8 mouse cellular contexts compared by ENCODE assay signal in the genomic region with DNA sequence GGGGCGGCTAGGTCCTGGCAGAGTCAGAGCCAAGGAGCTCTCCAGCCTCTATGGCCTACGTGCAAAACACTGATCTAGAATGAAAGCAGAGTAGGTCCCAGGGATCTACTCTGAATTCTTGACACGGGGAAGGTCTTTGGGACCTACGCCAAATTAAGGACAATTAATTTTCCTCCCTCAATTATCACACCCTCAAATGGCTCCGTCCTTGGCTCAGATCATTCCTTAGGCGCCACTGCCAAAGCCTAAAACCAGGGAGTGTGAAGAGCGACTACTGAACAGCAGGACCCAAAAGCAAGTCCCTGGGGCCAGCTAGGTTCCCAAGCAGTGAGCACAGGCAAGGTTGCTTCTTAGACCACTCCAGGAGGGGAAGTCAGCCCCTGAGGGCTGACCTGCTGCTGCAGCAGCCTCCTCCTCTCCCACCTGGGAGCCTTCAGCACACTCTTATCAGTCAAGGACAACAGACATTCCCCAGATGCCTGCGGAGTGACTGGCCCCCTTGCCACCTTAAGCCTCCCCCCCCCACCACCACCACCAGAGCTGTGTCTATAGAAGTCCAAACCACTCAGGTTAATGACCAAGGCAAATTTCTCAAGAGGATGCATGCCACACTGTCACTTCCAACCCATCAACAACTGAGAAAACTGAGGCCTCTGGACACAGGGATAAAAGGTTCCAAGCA. TPM values are rescaled to one million over a fixed set of nuclear protein-coding genes. Genes with fewer than 3 reads are reported as not detected.
DNase-seq lines count a peak whose midpoint lies in the region; ATAC-seq and TF ChIP-seq lines count a peak whose summit lies in the region.

No protein-coding gene starts in this region.

- TF ChIP-seq CTCF in heart, postnatal 0 days (IDR thresholded peaks at IDR 0.05; ENCODE audit: low read depth): no peak

- no peak overlapping the region for H3K9ac ChIP-seq in heart, postnatal 0 days (replicated peaks; ENCODE audit: low read depth, low read length)
- H3K9ac ChIP-seq in hindbrain, embryonic 13.5 days: peak overlapping the region; percentile 49; the same call in 1 of the 2 replicates
- H3K9ac ChIP-seq in midbrain, embryonic 11.5 days (ENCODE audit: low read length): no peak overlapping the region

- H3K4me1 ChIP-seq in heart, postnatal 0 days (ENCODE audit: control insufficient read depth, insufficient read depth): peaks cover 10% of the 10 kb centered on the region; the same call in 1 of the 2 replicates
- peaks cover 87% of the 10 kb centered on the region for H3K4me1 ChIP-seq in hindbrain, embryonic 13.5 days (replicated peaks)
- peaks cover 33% of the 10 kb centered on the region for H3K4me1 ChIP-seq in midbrain, embryonic 11.5 days (ENCODE audit: control insufficient read depth, insufficient read depth, low read length)

- no peak overlapping the region for H3K27ac ChIP-seq in heart, postnatal 0 days (ENCODE audit: low read depth)
- H3K27ac ChIP-seq in hindbrain, embryonic 13.5 days: peak overlapping the region; percentile 82
- no peak overlapping the region for H3K27ac ChIP-seq in midbrain, embryonic 11.5 days (ENCODE audit: low read depth, low read length)

- peak overlapping the region; percentile 64; the same call in 1 of the 2 replicates for H3K4me3 ChIP-seq in heart, postnatal 0 days (ENCODE audit: low read depth, low read length)
- H3K4me3 ChIP-seq in hindbrain, embryonic 13.5 days: 0 out of 2 replicates have a peak overlapping the region, but pooled peaks have one; percentile 48
- peak overlapping the region; percentile 45; the same call in 1 of the 2 replicates for H3K4me3 ChIP-seq in midbrain, embryonic 11.5 days (ENCODE audit: low read depth, low read length)

- WGBS in heart, postnatal 0 days: 71% methylated on average over 8 of the region's 8 CpGs
- 57% methylated on average over 8 of the region's 8 CpGs for WGBS in hindbrain, embryonic 13.5 days
- 91% methylated on average over 8 of the region's 8 CpGs for WGBS in midbrain, embryonic 11.5 days

- no peak for TF ChIP-seq EP300 in heart, postnatal 0 days (IDR thresholded peaks at IDR 0.05; ENCODE audit: low read depth)

- H3K36me3 ChIP-seq in heart, postnatal 0 days (replicated peaks; ENCODE audit: control insufficient read depth, insufficient read depth, low read length): peaks cover 24% of the 10 kb centered on the region
- H3K36me3 ChIP-seq in hindbrain, embryonic 13.5 days: peaks cover 28% of the 10 kb centered on the region
- peaks cover 19% of the 10 kb centered on the region for H3K36me3 ChIP-seq in midbrain, embryonic 11.5 days (ENCODE audit: control insufficient read depth, insufficient read depth, low read length)

- H3K4me2 ChIP-seq in heart, postnatal 0 days (ENCODE audit: low read depth, low read length): peak overlapping the region; percentile 98
- peak overlapping the region; percentile 73 for H3K4me2 ChIP-seq in hindbrain, embryonic 13.5 days
- H3K4me2 ChIP-seq in midbrain, embryonic 11.5 days: no peak overlapping the region

- no peaks in the 10 kb centered on the region for H3K27me3 ChIP-seq in heart, postnatal 0 days (ENCODE audit: control insufficient read depth, insufficient read depth, low read length)
- H3K27me3 ChIP-seq in hindbrain, embryonic 13.5 days: no peaks in the 10 kb centered on the region
- no peaks in the 10 kb centered on the region for H3K27me3 ChIP-seq in midbrain, embryonic 11.5 days (ENCODE audit: control insufficient read depth, insufficient read depth, low read length)

- no peak for ATAC-seq in heart, postnatal 0 days (ENCODE audit: insufficient read depth, low read depth)
- ATAC-seq in hindbrain, embryonic 13.5 days (ENCODE audit: low FRiP score): 0 out of 2 replicates have a peak, but pooled peaks have one; percentile 3
- no peak for ATAC-seq in midbrain, embryonic 11.5 days (ENCODE audit: low FRiP score)
- no peak for ATAC-seq in megakaryocyte, adult 5-6 weeks (ENCODE audit: poor library complexity, severe bottlenecking)

- DNase-seq in heart, postnatal 0 days (ENCODE audit: low spot score): no peak
- DNase-seq in heart, postnatal 36 days: no peak
- DNase-seq in Muller cell, postnatal 12 days (ENCODE audit: inconsistent ontology term): peak; percentile 52
- DNase-seq in midbrain, embryonic 11.5 days (ENCODE audit: low spot score, missing footprints): no peak
- no peak for DNase-seq in embryo, embryonic 10.5 days (ENCODE audit: low spot score)
- no peak for DNase-seq in thymus, postnatal 14 days

- no peaks in the 10 kb centered on the region for H3K9me3 ChIP-seq in heart, postnatal 0 days (replicated peaks; ENCODE audit: control insufficient read depth, low read length)
- H3K9me3 ChIP-seq in hindbrain, embryonic 13.5 days: no peaks in the 10 kb centered on the region
- H3K9me3 ChIP-seq in midbrain, embryonic 11.5 days (ENCODE audit: control insufficient read depth, low read length): no peaks in the 10 kb centered on the region

- intact Hi-C loops in heart, postnatal 36 days (cut with DNase I): no loop called here

RNA-seq across cellular contexts. Expression of gene Ptprf, which starts 31.3 kb away (rescaled TPM):
- 33.7 and 40.8 TPM in 2 replicates for total RNA-seq in heart, postnatal 0 days (2014; rRNA removed; ENCODE audit: low replicate concordance)
- 5.2 and 5.9 TPM in 2 replicates for polyA plus RNA-seq in heart, postnatal 0 days (2015; fragmentation: Nextera tagmentation; extraction: Ambion mirVana)
- total RNA-seq in heart, postnatal 36 days (2021): 1 to 10 TPM; 7.5 to 9.2 TPM
- polyA plus RNA-seq in hindbrain, embryonic 13.5 days (2015; fragmentation: Nextera tagmentation; extraction: Ambion mirVana): 79.7 and 82.0 TPM in 2 replicates
- 60.1 and 63.5 TPM in 2 replicates for polyA plus RNA-seq in midbrain, embryonic 11.5 days (2014; fragmentation: Nextera tagmentation; extraction: Ambion mirVana)
- total RNA-seq in megakaryocyte, adult 5-6 weeks (2015): 1.1 TPM in 2 replicates
- total RNA-seq in megakaryocyte, adult 5-6 weeks (2017): 0.77 and 0.89 TPM in 2 replicates

Comparison
In these comparisons a context has a peak if more than half of its experiments do, and no peak if none do; other contexts are left out.
1. RNA of gene Ptprf, which starts 31.3 kb away (total RNA-seq): 33.7 to 40.8 TPM in heart, postnatal 0 days and 7.5 to 9.2 TPM in heart, postnatal 36 days; 0.77 to 1.1 TPM in megakaryocyte, adult 5-6 weeks; every median in the first group is over 4 times any median in the second.
2. Peak in every context shown above with its lines, with median percentiles within 50 percentile points of each other: H3K4me3 ChIP-seq.